Mouse (Mus musculus) mouse trophoblast stem cell (cell line): ENCODE results near the gene Edrf1.

ENCODE experiments used
- in situ Hi-C, 2 experiments: fragments of 300-500 bp; cut with MseI, MboI; formaldehyde crosslinking; loops; 2 replicates in 1 of 2; 3 replicates in 1 of 2; pipeline ENCODE4 v1.15.1; 2025

The Edrf1 gene

GRCm38 (mm10) chr7:133637361-133638305 is at the start of gene Edrf1:
Gene Edrf1, plus strand, starts transcription at chr7:133637543.
- in situ Hi-C loops, result no loop called here

DNA sequence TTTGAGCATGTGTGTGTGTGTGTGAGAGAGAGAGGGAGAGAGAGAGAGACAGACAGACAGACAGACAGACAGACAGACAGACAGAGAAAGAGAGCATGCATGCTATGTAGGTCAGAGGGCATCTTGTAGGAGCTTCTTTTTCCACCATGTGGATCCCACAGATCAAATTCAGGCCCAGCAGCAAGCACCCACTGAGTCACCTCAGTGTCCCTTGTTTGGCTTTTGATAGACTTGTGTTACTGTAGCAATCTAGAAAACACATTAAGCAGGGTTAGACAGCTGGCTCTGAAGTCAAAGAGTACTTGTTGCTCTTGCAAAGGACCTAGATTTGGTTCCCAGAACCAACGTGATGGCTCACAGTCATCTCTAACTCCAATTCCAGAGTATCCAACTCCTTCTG is 45.6 kb upstream of the Edrf1 start:
- in situ Hi-C loops, result no loop called here

DNA sequence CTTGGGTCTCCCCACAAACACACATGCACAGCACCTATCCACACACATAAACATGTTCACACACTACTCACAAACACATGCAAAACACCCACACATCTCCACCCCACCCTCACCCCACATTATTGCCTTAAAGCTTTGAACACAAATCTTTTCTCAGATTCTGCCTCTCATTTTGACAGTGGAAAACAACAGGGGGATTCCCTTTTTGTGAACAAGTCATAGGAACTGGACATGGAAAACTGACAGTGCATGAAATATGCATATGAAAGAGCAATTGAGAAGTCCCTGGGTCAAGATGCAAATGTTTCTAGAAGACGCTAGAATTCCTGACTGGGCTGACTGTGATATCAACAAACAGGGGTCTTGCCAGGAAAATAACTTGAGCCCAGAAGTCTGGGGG is 36.8 kb upstream of the Edrf1 start:
- in situ Hi-C loops, result no loop called here

DNA sequence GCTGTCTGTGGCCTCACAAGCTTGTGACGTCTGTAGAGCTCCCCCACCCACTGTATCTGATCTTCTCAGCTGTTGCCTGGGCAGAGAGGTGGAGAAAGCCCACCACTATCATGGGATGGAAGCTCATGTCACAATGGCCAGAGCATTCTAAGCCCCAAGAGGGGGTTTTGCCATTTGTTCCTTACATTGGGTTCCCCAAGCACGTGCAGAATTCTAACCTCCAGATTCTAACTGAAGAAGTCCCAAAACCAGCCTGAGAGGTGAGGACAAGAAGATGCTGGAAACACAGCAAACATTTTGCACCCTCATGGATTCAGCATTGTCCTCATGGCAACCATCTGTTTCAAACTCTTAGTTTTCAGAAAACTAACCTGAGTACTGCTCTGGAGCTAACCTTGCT is 35.3 kb upstream of the Edrf1 start, which contains the start of gene Tex36:
Gene Tex36 (minus strand): TSS at position 101 of the 400 bp plus-strand sequence.
- in situ Hi-C loops, result no loop called here

DNA sequence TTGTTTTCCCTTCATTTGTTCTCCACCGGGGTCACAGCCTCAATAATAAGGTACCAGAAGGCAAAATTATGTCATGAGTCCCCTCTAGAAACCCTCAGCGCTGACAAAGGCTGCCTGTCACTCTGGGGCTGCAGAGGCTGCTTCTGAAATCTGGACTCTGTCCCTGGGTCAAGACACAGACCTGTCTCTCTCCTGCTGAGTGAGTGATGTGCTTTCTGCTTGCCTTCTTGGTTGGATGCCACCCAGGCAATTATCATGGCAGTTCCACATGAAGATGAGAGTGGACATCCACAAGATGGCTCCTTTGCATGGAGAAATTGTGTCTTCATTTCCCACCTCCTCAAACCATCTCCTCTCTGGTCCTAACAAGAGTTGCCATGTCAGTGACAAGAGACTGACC is 34.2 kb upstream of the Edrf1 start:
- in situ Hi-C loops, result no loop called here

- in situ Hi-C loops, result no loop called here
Measured at GRCm38 (mm10) chr7:133604427-133605081, 32.8 kb upstream of the Edrf1 start.

- in situ Hi-C loops, result no loop called here
Measured at GRCm38 (mm10) chr7:133607331-133607730, 30.0 kb upstream of the Edrf1 start.

DNA sequence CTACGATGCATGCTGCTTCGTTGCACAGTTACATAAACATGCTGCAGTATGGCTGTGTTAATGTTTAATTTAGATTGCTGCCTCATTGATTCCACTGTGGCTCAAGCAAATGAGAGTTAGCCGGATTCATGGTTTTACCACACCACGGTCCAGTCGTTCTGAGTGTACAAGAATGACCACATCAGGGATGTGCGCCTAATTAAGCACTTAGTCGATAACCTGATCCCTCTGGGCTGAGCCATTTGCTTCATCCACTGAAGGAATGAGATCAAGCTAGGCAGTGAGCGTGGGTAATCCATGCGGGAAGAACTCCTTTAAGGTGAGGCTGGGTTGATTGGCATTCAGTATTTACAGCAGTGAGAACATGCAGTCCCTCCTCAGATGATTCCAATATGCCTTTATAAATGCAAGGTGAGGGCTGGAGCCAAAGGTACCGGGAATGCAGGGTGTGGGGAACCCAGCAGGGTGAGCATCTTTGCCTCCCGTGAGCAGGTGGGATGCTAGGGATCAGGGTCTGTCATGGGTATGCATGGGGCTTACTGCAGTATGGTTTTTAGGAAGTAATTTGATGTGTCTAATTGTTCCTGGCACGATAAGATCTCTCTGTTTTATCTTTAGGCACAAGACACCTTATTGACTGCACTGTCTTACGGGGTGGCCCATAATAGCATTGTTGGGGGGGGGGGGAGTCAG is 29.3 kb upstream of the Edrf1 start:
- in situ Hi-C loops, result no loop called here

DNA sequence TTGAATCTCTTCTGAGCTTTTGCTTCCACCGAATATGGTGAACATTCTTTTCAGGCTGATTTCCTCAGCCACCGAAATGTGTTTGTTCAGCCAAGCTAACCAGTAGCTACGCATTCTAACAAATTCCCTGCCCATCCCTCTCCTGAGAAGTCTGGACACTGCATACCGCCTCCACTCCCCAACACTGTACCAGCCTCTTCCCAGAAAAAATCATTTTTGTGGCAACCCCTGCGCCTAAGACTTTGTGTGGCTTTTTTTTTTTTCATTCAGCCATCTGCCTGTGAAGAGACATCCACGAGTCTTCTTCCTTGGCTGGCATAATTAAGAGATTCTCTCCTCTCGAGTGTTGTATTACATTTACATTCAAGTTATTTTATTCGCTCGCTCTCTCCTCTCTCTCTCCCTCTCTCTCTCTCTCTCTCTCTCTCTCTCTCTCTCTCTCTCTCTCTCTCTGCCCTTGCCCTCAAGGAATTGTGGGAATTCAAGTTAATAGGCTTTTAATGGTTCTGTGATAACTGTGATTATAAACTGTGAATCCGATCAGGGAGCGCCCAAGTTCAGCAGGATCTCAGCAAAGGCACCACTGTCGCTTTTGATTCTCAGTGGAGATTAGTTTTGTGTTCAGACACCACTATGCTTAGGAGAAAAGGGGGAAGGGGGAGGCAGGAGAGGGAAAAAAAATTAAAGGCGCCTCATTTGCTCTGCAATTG is 28.6 kb upstream of the Edrf1 start:
- in situ Hi-C loops, result no loop called here

- in situ Hi-C loops, result no loop called here
Measured at GRCm38 (mm10) chr7:133609585-133609984, 27.8 kb upstream of the Edrf1 start.

- in situ Hi-C loops, result no loop called here
Measured at GRCm38 (mm10) chr7:133612981-133613380, 24.4 kb upstream of the Edrf1 start.

DNA sequence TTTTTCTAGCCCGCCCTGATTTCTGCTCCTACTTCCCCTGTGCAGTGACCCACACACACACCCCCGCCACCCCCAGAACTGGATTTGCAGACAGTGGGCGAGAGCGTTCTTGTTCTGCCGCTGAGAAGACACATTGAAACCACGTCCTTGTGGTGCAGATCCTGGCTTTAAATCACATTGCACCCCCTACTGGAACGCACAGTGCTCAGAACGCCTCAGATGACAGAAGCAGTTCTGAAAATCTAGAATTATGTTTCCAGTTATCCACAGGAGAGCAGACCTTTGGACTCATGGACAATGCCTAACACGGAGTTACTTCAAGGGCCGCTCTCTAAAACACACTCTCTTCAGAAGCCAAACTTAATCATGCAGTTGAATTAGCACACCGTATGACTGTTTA is 16.6 kb upstream of the Edrf1 start:
- in situ Hi-C loops, result no loop called here

- in situ Hi-C loops, result no loop called here
Measured at GRCm38 (mm10) chr7:133623226-133623625, 14.1 kb upstream of the Edrf1 start.

- in situ Hi-C loops, result no loop called here
Measured at GRCm38 (mm10) chr7:133627184-133627936, 10.0 kb upstream of the Edrf1 start.

DNA sequence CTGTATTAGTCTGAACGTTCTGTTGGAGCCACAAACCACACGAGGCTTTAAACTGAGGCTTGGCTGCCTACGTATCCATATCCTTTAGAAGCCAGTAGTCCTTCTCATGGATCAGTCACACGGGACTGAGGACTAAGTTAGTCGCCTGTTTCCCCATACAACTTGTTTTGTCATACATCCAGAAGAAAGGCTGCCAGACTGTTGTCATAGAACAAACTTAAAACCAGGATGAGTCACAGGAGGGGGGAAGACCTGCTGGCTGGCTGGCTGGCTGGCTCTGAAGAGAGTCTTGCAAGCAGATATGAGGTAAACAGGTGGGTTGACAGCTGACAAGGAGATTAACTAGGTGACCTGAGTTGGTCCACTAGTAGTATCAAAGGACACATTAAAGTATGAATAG is 6.5 kb upstream of the Edrf1 start:
- in situ Hi-C loops, result no loop called here

DNA sequence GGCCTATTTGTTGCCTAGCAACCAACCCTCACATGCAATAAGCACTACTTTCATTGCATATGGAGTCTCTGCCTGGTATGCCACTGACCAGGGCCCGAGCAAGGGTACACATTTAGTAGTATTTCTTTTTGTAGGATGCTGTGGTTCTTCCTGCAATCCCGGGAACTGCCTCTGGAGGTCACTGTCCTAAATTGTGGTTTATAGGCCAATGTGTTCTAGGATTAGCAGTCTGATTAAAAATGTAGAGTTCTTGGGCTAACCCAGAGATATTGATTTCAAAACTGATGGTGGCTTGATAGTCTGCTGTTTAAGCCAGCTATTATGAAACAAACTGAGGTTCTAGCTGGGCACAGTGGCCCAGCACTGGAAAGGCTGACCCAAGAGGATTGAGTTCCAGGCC is 4.9 kb upstream of the Edrf1 start:
- in situ Hi-C loops, result no loop called here

DNA sequence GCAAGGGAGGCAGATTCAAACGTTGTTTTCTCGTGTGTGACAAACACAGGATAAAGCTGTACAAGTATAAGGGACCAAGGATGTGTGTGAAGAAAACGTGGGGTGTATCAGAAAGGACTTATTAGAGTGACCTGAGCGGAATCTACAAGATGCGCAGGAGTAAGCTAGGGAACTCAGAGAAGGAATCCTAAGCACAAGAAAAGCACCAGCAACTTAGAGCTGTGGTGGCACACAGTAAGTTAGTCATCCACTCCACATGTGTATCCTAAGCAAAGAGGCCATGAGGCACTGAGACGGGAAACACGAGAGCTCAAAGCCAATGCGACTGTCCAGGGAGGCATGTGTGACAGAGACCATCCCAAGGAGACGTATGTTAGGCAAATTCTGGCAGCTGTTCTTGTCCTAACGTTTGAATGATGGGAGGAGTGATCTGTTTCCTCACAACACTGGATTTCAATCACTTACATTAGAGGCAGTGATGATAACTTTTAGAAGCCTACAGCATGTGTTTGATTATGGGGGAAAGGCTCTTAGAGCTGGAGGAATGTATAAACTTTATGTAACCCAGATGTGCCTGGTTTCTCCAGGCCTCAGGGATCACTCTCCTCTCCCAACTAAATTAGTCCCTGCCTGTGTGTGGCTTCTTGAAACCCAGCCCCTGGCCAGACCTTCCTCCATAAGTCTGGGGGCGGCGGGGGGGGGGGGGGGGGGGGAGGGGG is 2.3 kb upstream of the Edrf1 start:
- in situ Hi-C loops, result no loop called here

DNA sequence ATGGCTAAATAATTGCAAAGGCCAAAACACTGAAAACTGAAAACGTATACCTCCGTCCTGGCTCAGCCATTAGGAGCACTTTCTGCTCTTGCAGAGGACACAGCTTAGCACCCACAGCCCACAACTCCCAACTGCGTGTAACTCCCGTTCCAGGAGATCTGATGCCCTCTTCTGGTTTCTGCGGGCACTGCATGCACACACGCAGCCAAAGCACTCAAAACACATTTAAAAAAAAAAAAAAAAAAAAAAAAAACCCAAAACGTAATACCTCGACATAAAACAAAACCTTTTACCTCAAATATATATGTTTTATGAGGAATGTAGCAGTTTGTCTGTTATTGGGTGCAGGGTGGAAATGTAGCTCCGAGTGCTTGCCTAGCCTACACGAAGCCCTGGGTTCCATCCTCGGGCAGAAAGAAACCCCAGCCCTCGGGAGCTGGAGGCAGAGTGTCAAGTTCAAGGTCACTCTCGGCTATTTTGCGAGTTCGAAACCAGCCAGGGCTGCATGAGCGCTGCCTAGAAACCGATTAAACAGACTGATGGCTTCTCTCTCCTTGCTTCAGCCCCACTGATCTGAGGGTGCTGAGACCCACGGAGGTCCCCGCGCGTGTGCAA is 498 bp upstream of the Edrf1 start:
- in situ Hi-C loops, result no loop called here

DNA sequence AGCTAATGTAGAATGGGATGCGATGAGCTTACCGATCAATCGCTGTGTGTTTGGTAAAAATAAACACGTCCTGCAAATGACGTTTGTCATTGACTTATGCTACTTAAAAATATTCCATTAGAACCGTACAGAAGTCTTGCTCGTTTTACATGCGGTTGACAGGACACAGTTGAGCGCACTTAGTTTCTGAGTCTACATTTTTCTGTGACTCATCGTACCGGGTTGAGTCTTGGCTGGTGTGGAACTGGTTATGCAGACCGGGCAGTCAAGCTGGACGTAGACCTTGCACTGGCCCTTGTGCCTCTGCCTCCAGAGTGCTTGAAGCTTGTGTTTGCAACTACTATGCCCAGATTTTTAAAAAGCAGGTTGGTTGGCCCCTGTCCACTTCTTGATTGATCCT is 963 bp downstream of the Edrf1 start:
- in situ Hi-C loops, result no loop called here

DNA sequence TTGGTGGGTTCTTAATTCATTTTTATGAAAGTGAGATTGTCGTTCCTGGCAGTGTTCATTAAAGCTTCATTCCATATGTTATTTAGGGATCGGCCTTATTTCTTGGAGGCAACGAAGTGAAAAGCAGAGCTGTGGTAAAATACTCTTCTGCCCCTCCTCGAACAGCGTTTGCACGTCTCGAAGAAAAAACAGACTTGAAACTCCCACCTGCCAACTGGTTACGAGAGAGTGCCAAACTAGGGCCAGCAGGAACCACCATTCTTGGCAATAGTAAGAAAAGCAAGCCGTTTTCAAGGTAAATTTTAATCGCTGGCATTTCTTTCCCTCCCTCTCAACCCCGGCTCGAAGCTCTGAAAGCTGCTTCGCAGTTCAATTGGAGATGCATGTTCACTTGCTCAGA is 1.5 kb downstream of the Edrf1 start:
- in situ Hi-C loops, result no loop called here
